Comparison of ENCODE assay signal across 18 mouse cellular contexts in genomic region chr1:191806740-191807139, GRCm38 (mm10). TPM values are rescaled to one million over a fixed set of nuclear protein-coding genes. Genes with fewer than 3 reads are reported as not detected.
DNase-seq lines count a peak whose midpoint lies in the region; ATAC-seq and TF ChIP-seq lines count a peak whose summit lies in the region.
"Had no signal": no experiment of that assay in that cellular context is flagged by ENCODE, and none has a peak within 500 bp of the region (broad histone marks: within the 10 kb centered on the region; RNA-seq: fewer than 3 reads in every experiment).

No protein-coding gene starts in this region.

- DNase-seq in CD4-positive, CD25-positive, alpha-beta regulatory T cell, adult 2 months (ENCODE audit: low read depth, low spot score), result peak; percentile 27
- DNase-seq in layer of hippocampus, adult 2 months (ENCODE audit: low spot score in 2 of 2), result no peak
- no peak for DNase-seq in layer of hippocampus, postnatal 10 days (ENCODE audit: low spot score in 2 of 2)
- DNase-seq in B cell, adult 2 months, result peak; percentile 49 to 50
- peak; percentile 39 for DNase-seq in induced T-regulatory cell, adult 2 months (ENCODE audit: low read depth)
- DNase-seq in heart, postnatal 25 days (ENCODE audit: low spot score), result no peak
- DNase-seq in kidney, adult 2 months, result no peak
- DNase-seq: gastrocnemius, postnatal 36 days; kidney, postnatal 10 days; layer of hippocampus, postnatal 36 days; thymus, adult 18-20 months had no signal

- intact Hi-C loops in heart, postnatal 25 days (cut with DNase I), result no loop called here

- 0 out of 2 replicates have a peak, but pooled peaks cover 3% of the 10 kb centered on the region for H3K4me1 ChIP-seq in kidney, adult 2 months (ENCODE audit: control insufficient read depth, insufficient read depth, low read length)
- H3K4me1 ChIP-seq: embryonic facial prominence, embryonic 12.5 days; liver, embryonic 15.5 days; midbrain, embryonic 15.5 days had no signal

- TF ChIP-seq POLR2A in kidney, adult 2 months (IDR thresholded peaks at IDR 0.05; ENCODE audit: low read depth, low read length), result no peak

- ATAC-seq in CD4-positive, CD25-positive, alpha-beta regulatory T cell, adult 4 months, result no peak
- ATAC-seq: midbrain, embryonic 15.5 days had no signal

- 95% methylated on average over 4 of the region's 4 CpGs for WGBS in kidney, adult 2 months

- H3K36me3 ChIP-seq in kidney, adult 2 months (ENCODE audit: control insufficient read depth, insufficient read depth, low read length), result no peaks in the 10 kb centered on the region
- H3K36me3 ChIP-seq: embryonic facial prominence, embryonic 12.5 days; heart, embryonic 13.5 days; limb, embryonic 10.5 days; liver, embryonic 15.5 days; midbrain, embryonic 15.5 days had no signal

- no peak overlapping the region for H3K27ac ChIP-seq in layer of hippocampus, adult 2 months
- H3K27ac ChIP-seq in kidney, adult 2 months (ENCODE audit: insufficient read depth, low read depth, low read length), result no peak overlapping the region
- H3K27ac ChIP-seq: embryonic facial prominence, embryonic 12.5 days; heart, embryonic 13.5 days; limb, embryonic 10.5 days; liver, embryonic 15.5 days; macrophage; midbrain, embryonic 15.5 days had no signal

- no peak overlapping the region for H3K4me3 ChIP-seq in layer of hippocampus, adult 2 months
- no peak overlapping the region for H3K4me3 ChIP-seq in kidney, adult 2 months (ENCODE audit: insufficient read depth, low read depth, low read length)
- H3K4me3 ChIP-seq: embryonic facial prominence, embryonic 12.5 days; heart, embryonic 13.5 days; limb, embryonic 10.5 days; liver, embryonic 15.5 days; midbrain, embryonic 15.5 days had no signal

- peak; percentile 63 for TF ChIP-seq CTCF in layer of hippocampus, adult 2 months (conservative IDR thresholded peaks at IDR 0.05)
- no peak for TF ChIP-seq CTCF in kidney, adult 2 months (conservative IDR thresholded peaks at IDR 0.05; ENCODE audit: insufficient read depth, insufficient read length, low read depth, low read length)

- no peaks in the 10 kb centered on the region for H3K27me3 ChIP-seq in kidney, adult 2 months (replicated peaks; ENCODE audit: control insufficient read depth, insufficient read depth, low read length)
- H3K27me3 ChIP-seq: embryonic facial prominence, embryonic 12.5 days; heart, embryonic 13.5 days; liver, embryonic 15.5 days; midbrain, embryonic 15.5 days had no signal

RNA-seq across cellular contexts. Expression of gene Nek2, which starts 14.5 kb away (rescaled TPM):
- 1 to 10 TPM in 1 of 2 experiments, under 1 TPM in 1; 0.23 to 3.3 TPM for polyA plus RNA-seq in CD4-positive, CD25-positive, alpha-beta regulatory T cell, adult 4 months (2017; shearing (Covaris generic))
- 1 to 10 TPM; 1.0 to 1.3 TPM for total RNA-seq in layer of hippocampus, adult 2 months (2021)
- 1 to 10 TPM; 3.5 to 4.1 TPM for total RNA-seq in layer of hippocampus, postnatal 10 days (2021)
- total RNA-seq in heart, postnatal 25 days (2021), result under 1 TPM; 0.57 to 0.78 TPM
- polyA plus RNA-seq in kidney, adult 2 months (2012; rRNA removed), result 0.47 and 0.52 TPM in 2 replicates

Comparison
In these comparisons a context has a peak if more than half of its experiments do, and no peak if none do; other contexts are left out.
1. DNase-seq: peak in CD4-positive, CD25-positive, alpha-beta regulatory T cell, adult 2 months (single experiment), B cell, adult 2 months (2 of 2) and induced T-regulatory cell, adult 2 months (single experiment); none in layer of hippocampus, adult 2 months (0 of 2), layer of hippocampus, postnatal 10 days (0 of 2), heart, postnatal 25 days (single experiment) and kidney, adult 2 months (single experiment).